Mouse (Mus musculus) olfactory bulb, adult 2 months (tissue): ENCODE measurements around the gene Gmeb1.

ENCODE experiments used
- CTCF ChIP-seq: fragments of 200-500 bp; IDR thresholded peaks from 2 replicates; pipeline ENCODE4 v1.5.1; 2012; ENCODE audit warnings: low read depth, mild to moderate bottlenecking, low read length, moderate library complexity; ENCODE audit not compliant: insufficient read depth
- POLR2A ChIP-seq: fragments of 200-500 bp; IDR thresholded peaks from 2 replicates; pipeline ENCODE4 v1.6.1; 2012; ENCODE audit warnings: mild to moderate bottlenecking, low read depth, low read length, moderate library complexity; ENCODE audit not compliant: insufficient read depth

- TF ChIP-seq CTCF (no peak), POLR2A (no peak)
Observed at GRCm38 (mm10) chr4:132291056-132291455, 29.7 kb upstream of the Gmeb1 start.
